Mouse (Mus musculus) adrenal gland, adult 8-10 months (tissue): Measurements from ENCODE around the gene Racgap1. TPM values are rescaled to one million over a fixed set of nuclear protein-coding genes. Genes with fewer than 3 reads are reported as not detected.
A peak's percentile ranks its signal among the peaks of the same experiment; 100 is the strongest.

Experiments
- DNase-seq: peaks from one replicate; pipeline ENCODE4 v3.0.0; 2022
- total RNA-seq, 4 experiments: library from RNA; stranded (reverse); gene quantifications; 2 replicates each; pipeline ENCODE4 v1.2.4; 2022

The Racgap1 gene
- total RNA-seq, 4 experiments from 2014 or later, result 2.5 to 5.6 (median 4.8) TPM

DNA sequence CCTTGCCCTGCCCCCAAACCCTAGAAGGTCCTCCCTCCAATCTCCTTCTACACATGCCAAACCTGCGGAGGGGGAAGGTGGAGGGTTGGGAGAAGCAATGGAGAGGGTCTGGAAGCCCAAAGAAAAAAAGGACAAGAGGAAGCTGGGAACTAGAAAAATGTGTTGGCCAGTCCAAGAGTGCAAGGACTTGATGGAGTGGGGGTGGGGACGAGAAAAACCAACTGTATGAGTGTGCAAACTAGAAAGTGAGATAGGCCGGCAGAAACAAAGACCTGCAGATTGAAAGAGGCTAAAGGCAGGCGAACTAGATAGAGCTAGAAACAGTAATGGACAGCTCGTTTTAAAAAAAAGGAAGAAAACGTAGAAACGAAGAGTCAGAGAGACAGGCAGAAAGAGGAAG lies 61.8 kb downstream of the Racgap1 start:
- no peak for DNase-seq

- DNase-seq, result no peak
These were observed 62.2 kb downstream of the Racgap1 start for GRCm38 (mm10) chr15:99589237-99589636.

- no peak for DNase-seq
These were observed 64.9 kb downstream of the Racgap1 start for GRCm38 (mm10) chr15:99586525-99586924.

- DNase-seq, result peak; percentile 38
These were observed 65.7 kb downstream of the Racgap1 start for GRCm38 (mm10) chr15:99585741-99586140.

DNA sequence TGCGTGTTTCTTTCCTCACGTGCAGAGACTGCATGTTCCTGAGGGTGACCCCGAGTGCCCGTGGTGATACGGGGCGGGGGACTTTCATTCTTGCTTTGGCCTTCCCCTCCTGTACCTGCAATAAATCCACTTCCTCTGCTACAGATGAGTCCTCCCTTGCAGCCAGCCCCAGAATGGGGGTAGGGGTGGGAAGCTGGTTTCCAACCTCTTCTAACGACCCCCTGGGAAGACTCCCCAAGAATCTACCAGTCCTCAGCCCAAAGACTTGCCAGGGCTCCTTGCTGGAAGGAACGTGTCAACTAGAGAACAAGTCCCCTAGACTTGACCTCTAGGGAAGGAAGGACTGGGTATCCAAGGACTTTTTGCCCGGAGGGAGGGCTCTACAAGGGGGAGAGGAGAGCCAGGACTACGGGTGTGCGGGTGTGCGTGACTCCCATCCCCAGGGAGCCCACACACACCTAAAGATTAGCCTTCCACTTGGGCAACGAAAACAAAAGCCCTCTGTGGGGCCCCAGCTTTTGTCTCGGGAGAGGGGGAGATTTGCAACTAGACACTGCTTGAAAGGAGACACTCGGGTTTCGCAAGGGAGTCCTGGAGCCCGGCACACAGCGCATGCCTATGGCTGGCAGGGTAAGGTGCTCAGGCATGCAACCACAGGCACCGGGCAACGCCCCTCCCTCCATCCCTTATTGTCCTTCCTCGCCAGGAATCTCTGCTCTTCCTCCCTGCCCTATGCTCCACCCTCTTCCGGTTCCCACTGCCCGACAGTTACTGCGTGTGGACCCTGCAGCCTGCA lies 66.9 kb downstream of the Racgap1 start:
- no peak for DNase-seq

DNA sequence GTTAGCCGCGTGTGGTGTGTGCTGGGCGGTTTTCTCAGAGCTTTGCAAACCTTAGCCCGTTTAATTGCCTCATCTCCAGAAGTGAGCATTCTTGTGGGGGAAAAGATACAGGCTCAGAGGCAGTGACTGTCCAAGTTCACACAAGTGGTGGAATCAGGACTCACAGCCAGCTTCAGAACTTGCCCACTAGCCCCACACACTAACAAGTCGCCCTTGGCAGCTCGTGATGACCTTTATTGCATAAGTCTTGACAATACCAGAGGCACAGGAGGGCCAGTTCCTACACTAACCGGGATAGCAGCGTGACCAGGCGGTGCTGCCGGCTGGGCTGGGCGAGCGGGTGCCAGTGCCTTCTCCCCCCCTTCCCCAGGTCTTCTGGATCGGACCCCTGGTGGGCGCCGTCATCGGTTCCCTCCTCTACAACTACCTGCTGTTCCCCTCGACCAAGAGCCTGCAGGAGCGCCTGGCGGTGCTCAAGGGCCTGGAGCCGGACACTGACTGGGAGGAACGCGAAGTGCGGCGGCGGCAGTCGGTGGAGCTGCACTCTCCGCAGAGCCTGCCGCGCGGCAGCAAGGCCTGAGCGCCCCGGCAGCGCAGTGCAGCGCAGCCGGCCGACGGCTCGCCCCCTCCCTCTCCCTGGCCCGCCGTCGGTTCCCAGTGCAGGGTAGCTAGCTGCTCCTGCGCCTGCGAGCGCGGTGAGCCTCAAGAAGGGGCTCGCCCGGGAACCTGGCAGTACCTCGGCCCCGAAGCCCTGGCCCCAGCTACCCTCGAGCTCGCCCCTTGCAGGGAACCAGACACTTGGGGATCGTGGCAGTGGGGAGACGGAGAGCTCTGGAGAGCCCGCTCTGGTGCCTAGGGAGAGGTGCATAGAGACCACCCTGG lies 67.8 kb downstream of the Racgap1 start:
- no peak for DNase-seq

- DNase-seq, result peak; percentile 25
These were observed 72.5 kb downstream of the Racgap1 start, which contains the start of gene Aqp2 for GRCm38 (mm10) chr15:99578802-99579485. Aqp2 (plus strand) TSS chr15:99579055.

Other genes starting within 250 kb of the Racgap1 start
- 10 to 100 TPM; 20.2 to 54.8 (median 28.3) TPM for gene Nckap5l, start 193.9 kb downstream of the Racgap1 start, total RNA-seq
- 1 to 10 TPM; 5.2 to 8.1 (median 7.1) TPM for gene Bcdin3d, start 176.9 kb downstream of the Racgap1 start, total RNA-seq
- 10 to 100 TPM; 33.7 to 54.7 (median 43.2) TPM for gene Faim2, start 123.5 kb downstream of the Racgap1 start, total RNA-seq
- 1 to 10 TPM; 1.0 to 5.2 (median 1.9) TPM for gene Aqp2, start 72.6 kb downstream of the Racgap1 start, total RNA-seq
- gene Aqp5, start 60.9 kb downstream of the Racgap1 start, total RNA-seq, result 1 to 10 TPM in 1 of 4 experiments, under 1 TPM in 3; 0.43 to 2.1 (median 0.73) TPM
- not detected for gene Aqp6, start 50.3 kb downstream of the Racgap1 start, total RNA-seq
- 1 to 10 TPM; 1.4 to 2.5 (median 1.8) TPM for gene Asic1, start 18.7 kb upstream of the Racgap1 start, total RNA-seq
- gene Smarcd1, start 50.5 kb upstream of the Racgap1 start, total RNA-seq, result 10 to 100 TPM; 45.2 to 90.5 (median 62.8) TPM
- 10 to 100 TPM; 30.4 to 55.2 (median 34.8) TPM for gene Gm17349, start 53.8 kb upstream of the Racgap1 start, total RNA-seq
- gene Gpd1, start 65.9 kb upstream of the Racgap1 start, total RNA-seq, result 100 to 1,000 TPM; 189 to 666 (median 461) TPM
- gene Cox14, start 74.0 kb upstream of the Racgap1 start, total RNA-seq, result 100 to 1,000 TPM; 200 to 304 (median 253) TPM
- gene Cers5, start 121.2 kb upstream of the Racgap1 start, total RNA-seq, result 10 to 100 TPM; 58.2 to 67.4 (median 59.8) TPM
- gene Lima1, start 223.8 kb upstream of the Racgap1 start, total RNA-seq, result 10 to 100 TPM; 42.8 to 70.7 (median 52.7) TPM